Mouse (Mus musculus) liver, embryonic 14.5 days (tissue): Measurements from ENCODE around the gene Clec4f.

ENCODE experiments used
- CTCF ChIP-seq: IDR thresholded peaks from 2 replicates; pipeline ENCODE4 v1.5.1; 2016; ENCODE audit warnings: antibody characterized with exemption, low read depth, control low read depth
- EP300 ChIP-seq: IDR thresholded peaks from 2 replicates; pipeline ENCODE4 v1.6.1; 2016; ENCODE audit warnings: antibody characterized with exemption, low read depth

DNA sequence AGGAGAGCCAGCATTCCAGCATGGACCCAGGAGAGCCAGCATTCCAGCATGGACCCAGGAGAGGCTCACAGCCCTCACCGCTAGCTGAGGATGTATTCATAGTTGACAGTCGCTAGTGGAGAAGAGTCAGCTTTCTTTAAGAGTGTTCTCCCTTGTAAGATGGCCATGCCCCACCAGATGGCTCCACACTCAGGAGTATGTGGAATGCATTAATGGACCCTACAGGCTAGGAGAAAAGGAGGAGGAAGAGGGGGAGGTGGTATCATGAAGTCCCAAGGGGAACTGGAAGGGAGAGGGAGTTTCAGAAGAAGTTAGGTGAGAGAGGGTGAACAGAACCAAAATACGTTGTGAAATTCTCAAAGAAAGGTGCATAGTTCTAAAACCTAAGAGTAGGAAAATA lies 39.7 kb upstream of the Clec4f start:
- TF ChIP-seq CTCF (no peak), EP300 (no peak)
